Mouse (Mus musculus): ENCODE measurements at regions not wholly inside any gene's neighbourhood (a gene's known extent, or its start where the extent isn't known, plus 50 kb on each side); places are given as distances from the start of the nearest gene placed in this dataset.

DNA sequence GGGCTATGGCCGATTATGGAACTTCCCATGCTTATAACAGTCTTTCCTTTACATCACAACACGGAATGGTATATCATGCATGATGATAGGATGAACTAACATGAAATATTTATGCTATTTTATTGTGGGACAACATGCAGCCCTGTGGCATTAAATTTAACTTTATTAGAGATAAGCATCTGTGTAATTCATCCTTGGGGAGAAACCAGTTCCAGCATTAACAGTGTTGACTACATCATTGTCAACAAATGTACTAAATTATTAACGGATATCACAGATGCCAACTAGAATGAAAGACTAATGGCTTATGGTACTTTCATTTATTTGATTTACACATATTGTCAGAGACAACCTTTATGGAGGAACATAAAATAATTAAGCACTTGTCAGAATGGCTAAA, 241.3 kb upstream of the Smc2 start:
- WGBS, result 81% methylated on average over 3 of the region's 3 CpGs
- TF ChIP-seq CTCF (IDR thresholded peaks at IDR 0.05), result no peak
- Histone ChIP-seq H3K9ac (replicated peaks; ENCODE audit: low read length, poor library complexity, severe bottlenecking) (no peak overlapping the region), H3K4me1 (ENCODE audit: insufficient read depth, low read length) (no peaks in the 10 kb centered on the region), H3K27me3 (ENCODE audit: insufficient read depth, low read length) (no peaks in the 10 kb centered on the region), H3K9me3 (ENCODE audit: low read length) (no peaks in the 10 kb centered on the region), H3K4me2 (ENCODE audit: low read depth, low read length, poor library complexity, severe bottlenecking) (no peak overlapping the region), H3K4me3 (ENCODE audit: low read depth, low read length) (no peak overlapping the region), H3K27ac (ENCODE audit: low read depth, low read length) (no peak overlapping the region), H3K36me3 (ENCODE audit: insufficient read depth, low read length) (no peaks in the 10 kb centered on the region)
- DNase-seq (ENCODE audit: low spot score) (no peak), ATAC-seq (ENCODE audit: low FRiP score) (no peak)

DNA sequence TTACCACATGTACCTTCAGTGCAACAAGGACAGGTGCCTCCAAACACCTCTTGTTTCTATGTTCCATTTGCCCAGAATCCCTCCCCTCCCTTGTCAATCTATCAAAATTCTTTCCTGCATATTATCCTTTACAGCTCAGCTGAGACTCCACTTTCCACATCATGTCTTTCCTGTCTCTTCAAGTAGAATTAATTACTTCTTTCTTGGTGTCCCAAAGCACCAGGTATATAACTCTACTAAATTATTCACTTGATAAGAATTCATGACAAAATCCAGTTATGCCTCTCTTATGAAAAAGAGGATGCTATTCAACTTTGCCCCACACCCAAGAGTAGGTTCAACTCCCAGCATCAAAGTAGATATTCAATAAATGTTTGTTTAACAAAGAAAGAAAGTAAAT, 228.4 kb upstream of the Smc2 start:
- H3K4me3 ChIP-seq (ENCODE audit: low read depth, low read length), result no peak overlapping the region
- H3K27ac ChIP-seq (ENCODE audit: low read depth, low read length), result 0 out of 2 replicates have a peak overlapping the region, but pooled peaks have one; percentile 26
- no peak for DNase-seq (ENCODE audit: low spot score)
- TF ChIP-seq CTCF (IDR thresholded peaks at IDR 0.05), result no peak
- H3K4me1 ChIP-seq (ENCODE audit: insufficient read depth, low read length), result no peaks in the 10 kb centered on the region
- ATAC-seq (ENCODE audit: low FRiP score), result no peak; the same call in 1 of the 2 replicates
- no peak overlapping the region for H3K9ac ChIP-seq (replicated peaks; ENCODE audit: low read length, poor library complexity, severe bottlenecking)
- no peak overlapping the region for H3K4me2 ChIP-seq (ENCODE audit: low read depth, low read length, poor library complexity, severe bottlenecking)
- H3K9me3 ChIP-seq (ENCODE audit: low read length), result no peaks in the 10 kb centered on the region
- no peaks in the 10 kb centered on the region for H3K36me3 ChIP-seq (ENCODE audit: insufficient read depth, low read length)
- no peaks in the 10 kb centered on the region for H3K27me3 ChIP-seq (ENCODE audit: insufficient read depth, low read length)

DNA sequence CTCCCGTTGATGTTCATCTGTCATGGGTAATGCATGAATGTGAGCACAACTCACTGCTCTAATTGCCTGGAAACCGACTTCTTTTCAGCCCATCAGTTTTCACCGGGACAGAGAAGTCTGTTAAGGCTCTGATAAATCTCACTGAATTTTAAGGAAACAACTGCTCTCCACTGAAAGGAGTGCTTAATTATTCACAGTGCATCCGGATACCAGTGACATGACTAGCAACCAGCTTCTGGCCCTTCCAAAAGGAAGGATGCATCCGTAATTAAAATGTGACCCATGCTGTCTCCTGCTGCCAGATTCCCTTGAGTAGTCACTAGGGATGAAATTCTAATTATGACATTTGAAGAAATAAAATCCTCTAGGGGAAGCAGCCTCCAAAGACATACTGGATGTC, 228.0 kb upstream of the Smc2 start:
- TF ChIP-seq CTCF (IDR thresholded peaks at IDR 0.05), result no peak
- Histone ChIP-seq H3K9me3 (ENCODE audit: low read length) (no peaks in the 10 kb centered on the region), H3K4me2 (ENCODE audit: low read depth, low read length, poor library complexity, severe bottlenecking) (no peak overlapping the region), H3K4me3 (ENCODE audit: low read depth, low read length) (no peak overlapping the region), H3K4me1 (ENCODE audit: insufficient read depth, low read length) (no peaks in the 10 kb centered on the region), H3K9ac (replicated peaks; ENCODE audit: low read length, poor library complexity, severe bottlenecking) (no peak overlapping the region), H3K36me3 (ENCODE audit: insufficient read depth, low read length) (no peaks in the 10 kb centered on the region), H3K27me3 (ENCODE audit: insufficient read depth, low read length) (no peaks in the 10 kb centered on the region), H3K27ac (ENCODE audit: low read depth, low read length) (0 out of 2 replicates have a peak overlapping the region, but pooled peaks have one; percentile 26)
- 26% methylated on average over 5 of the region's 5 CpGs for WGBS
- DNase-seq (ENCODE audit: low spot score), result peak; percentile 64
- peak; percentile 70; the same call in 1 of the 2 replicates for ATAC-seq (ENCODE audit: low FRiP score)

DNA sequence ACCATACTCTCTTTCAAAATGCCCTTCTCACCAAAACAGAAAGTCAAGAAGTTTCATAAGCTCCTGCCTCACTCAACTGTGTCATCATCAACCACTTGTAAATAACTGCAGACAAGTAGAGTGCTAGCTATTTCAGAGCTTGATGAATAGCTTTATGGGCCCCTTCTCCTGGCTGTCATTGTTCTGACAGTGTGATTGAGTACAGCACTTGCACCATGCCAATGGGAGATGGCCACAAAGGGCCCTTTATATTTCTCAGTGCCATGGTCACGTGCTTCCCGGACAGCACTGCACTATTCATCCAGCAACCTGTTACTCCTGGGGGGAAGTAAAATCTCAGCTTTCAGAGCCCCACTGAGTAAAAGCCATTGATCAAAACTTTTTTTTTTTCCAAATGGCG, 225.7 kb upstream of the Smc2 start:
- Histone ChIP-seq H3K4me3 (ENCODE audit: low read depth, low read length) (no peak overlapping the region), H3K4me2 (ENCODE audit: low read depth, low read length, poor library complexity, severe bottlenecking) (no peak overlapping the region), H3K4me1 (ENCODE audit: insufficient read depth, low read length) (no peaks in the 10 kb centered on the region), H3K9ac (replicated peaks; ENCODE audit: low read length, poor library complexity, severe bottlenecking) (no peak overlapping the region), H3K36me3 (ENCODE audit: insufficient read depth, low read length) (no peaks in the 10 kb centered on the region), H3K9me3 (ENCODE audit: low read length) (no peaks in the 10 kb centered on the region), H3K27ac (ENCODE audit: low read depth, low read length) (no peak overlapping the region), H3K27me3 (ENCODE audit: insufficient read depth, low read length) (no peaks in the 10 kb centered on the region)
- TF ChIP-seq CTCF (IDR thresholded peaks at IDR 0.05), result no peak
- WGBS, result 68% methylated on average over 3 of the region's 3 CpGs
- DNase-seq (ENCODE audit: low spot score) (peak; percentile 23), ATAC-seq (ENCODE audit: low FRiP score) (no peak)
